Mouse (Mus musculus) MEL (cell line): ENCODE measurements around the gene Crocc. TPM values are rescaled to one million over a fixed set of nuclear protein-coding genes. Genes with fewer than 3 reads are reported as not detected.
A peak's percentile ranks its signal among the peaks of the same experiment; 100 is the strongest.

Source experiments
- DNase-seq: peaks from one replicate; pipeline ENCODE4 v3.0.0; 2011; ENCODE audit warnings: low read depth, low spot score
- H3K27ac ChIP-seq: 2 replicates; pipeline ENCODE4 v1.5.1; 2012; ENCODE audit warnings: low read depth, mild to moderate bottlenecking, control low read depth, low read length, moderate library complexity; ENCODE audit not compliant: control insufficient read depth
- H3K27me3 ChIP-seq, 2 experiments: fragments of 150-350 bp in 1 of 2; sonication (generic) in 1 of 2; 2 replicates each; pipeline ENCODE4 v1.6.1; 2012; ENCODE audit warnings: low read length in 2 of 2, mild to moderate bottlenecking in 2 of 2, improper control_type of control experiment in 1 of 2, moderate library complexity in 1 of 2; ENCODE audit not compliant: insufficient read depth in 2 of 2, control insufficient read depth in 1 of 2
- H3K36me3 ChIP-seq, 2 experiments: 2 replicates each; pipeline ENCODE4 v1.6.1; 2012 to 2014; ENCODE audit warnings: low read length in 2 of 2, improper control_type of control experiment in 1 of 2, inconsistent platforms in 1 of 2, mild to moderate bottlenecking in 1 of 2; ENCODE audit not compliant: insufficient read depth in 2 of 2, control insufficient read depth in 1 of 2
- H3K4me1 ChIP-seq, 2 experiments: fragments of 150-350 bp in 1 of 2; sonication (generic) in 1 of 2; 2 replicates each; pipeline ENCODE4 v1.6.1; 2012; ENCODE audit warnings: low read length in 2 of 2, improper control_type of control experiment in 1 of 2, mild to moderate bottlenecking in 1 of 2; ENCODE audit not compliant: insufficient read depth in 2 of 2, control insufficient read depth in 1 of 2
- H3K4me3 ChIP-seq, 2 experiments: fragments of 150-350 bp in 1 of 2; sonication (generic) in 1 of 2; 2 replicates each; pipeline ENCODE4 v1.5.1; 2012; ENCODE audit warnings: low read depth in 2 of 2, low read length in 2 of 2, mild to moderate bottlenecking in 2 of 2, moderate library complexity in 2 of 2, control low read depth in 1 of 2, improper control_type of control experiment in 1 of 2; ENCODE audit not compliant: control insufficient read depth in 1 of 2, insufficient read depth in 1 of 2
- H3K79me2 ChIP-seq: 2 replicates; pipeline ENCODE4 v1.6.1; 2012; ENCODE audit warnings: mild to moderate bottlenecking, low read length, moderate library complexity; ENCODE audit not compliant: control insufficient read depth, poor library complexity, insufficient read depth
- H3K9ac ChIP-seq: 2 replicates; pipeline ENCODE4 v1.6.1; 2012; ENCODE audit warnings: low read depth, mild to moderate bottlenecking, control low read depth, low read length, moderate library complexity; ENCODE audit not compliant: control insufficient read depth, poor library complexity, severe bottlenecking
- H3K9me3 ChIP-seq: fragments of 150-350 bp; sonication (generic); replicated peaks from 2 replicates; pipeline ENCODE4 v1.6.1; 2012; ENCODE audit warnings: mild to moderate bottlenecking, low read length, improper control_type of control experiment, moderate library complexity; ENCODE audit not compliant: insufficient read depth
- CHD1 ChIP-seq: IDR thresholded peaks from 2 replicates; pipeline ENCODE4 v1.6.1; 2012; ENCODE audit warnings: low read depth, mild to moderate bottlenecking, inconsistent platforms, low read length, improper control_type of control experiment
- CHD2 ChIP-seq: IDR thresholded peaks from 2 replicates; pipeline ENCODE4 v1.6.1; 2011; ENCODE audit warnings: low read length, improper control_type of control experiment
- CTCF ChIP-seq, 3 experiments: IDR thresholded peaks in 2 of 3; conservative IDR thresholded peaks in 1 of 3; 2 replicates each; pipeline ENCODE4 v1.5.1; 2011 to 2012; ENCODE audit warnings: low read length in 3 of 3, low read depth in 2 of 3, mild to moderate bottlenecking in 2 of 3, improper control_type of control experiment in 1 of 3, inconsistent platforms in 1 of 3, mixed read lengths in 1 of 3, moderate library complexity in 1 of 3; ENCODE audit not compliant: control insufficient read depth in 1 of 3, insufficient read depth in 1 of 3, poor library complexity in 1 of 3, severe bottlenecking in 1 of 3
- E2F4 ChIP-seq: IDR thresholded peaks from 2 replicates; pipeline ENCODE4 v1.6.1; 2011; ENCODE audit warnings: low read depth, low read length, improper control_type of control experiment, borderline replicate concordance
- ELF1 ChIP-seq: IDR thresholded peaks from 2 replicates; pipeline ENCODE4 v1.6.1; 2014; ENCODE audit warnings: low read depth, mild to moderate bottlenecking, inconsistent platforms, low read length, improper control_type of control experiment, moderate library complexity
- HCFC1 ChIP-seq: IDR thresholded peaks from 2 replicates; pipeline ENCODE4 v1.6.1; 2012; ENCODE audit warnings: low read depth, mild to moderate bottlenecking, inconsistent platforms, low read length, improper control_type of control experiment, moderate library complexity
- MAZ ChIP-seq: IDR thresholded peaks from 2 replicates; pipeline ENCODE4 v1.6.1; 2012; ENCODE audit warnings: low read depth, mild to moderate bottlenecking, inconsistent platforms, low read length, improper control_type of control experiment
- MEF2A ChIP-seq: IDR thresholded peaks from 2 replicates; pipeline ENCODE4 v1.6.1; 2014; ENCODE audit warnings: low read depth, mild to moderate bottlenecking, inconsistent platforms, low read length, improper control_type of control experiment; ENCODE audit not compliant: poor library complexity, insufficient replicate concordance, severe bottlenecking; ENCODE audit errors: extremely low read depth
- MYC ChIP-seq: IDR thresholded peaks from 2 replicates; pipeline ENCODE4 v1.6.1; 2011; ENCODE audit warnings: low read depth, mild to moderate bottlenecking, low read length, improper control_type of control experiment, moderate library complexity
- NELFE ChIP-seq: IDR thresholded peaks from 2 replicates; pipeline ENCODE4 v1.6.1; 2011; ENCODE audit warnings: low read depth, low read length, improper control_type of control experiment
- NRF1 ChIP-seq: IDR thresholded peaks from 2 replicates; pipeline ENCODE4 v1.6.1; 2014; ENCODE audit warnings: low read depth, mild to moderate bottlenecking, inconsistent platforms, low read length, improper control_type of control experiment, moderate library complexity; ENCODE audit not compliant: poor library complexity, insufficient read depth, severe bottlenecking
- POLR2A ChIP-seq, 2 experiments: IDR thresholded peaks; 2 replicates each; pipeline ENCODE4 v1.6.1; 2011 to 2012; ENCODE audit warnings: low read length in 2 of 2, mild to moderate bottlenecking in 2 of 2, control low read depth in 1 of 2, improper control_type of control experiment in 1 of 2, low read depth in 1 of 2, moderate library complexity in 1 of 2; ENCODE audit not compliant: control insufficient read depth in 1 of 2, insufficient read depth in 1 of 2, poor library complexity in 1 of 2
- RAD21 ChIP-seq: IDR thresholded peaks from 2 replicates; pipeline ENCODE4 v1.6.1; 2011; ENCODE audit warnings: mild to moderate bottlenecking, low read depth, low read length, improper control_type of control experiment
- SIN3A ChIP-seq: IDR thresholded peaks from 2 replicates; pipeline ENCODE4 v1.6.1; 2012; ENCODE audit warnings: low read length, improper control_type of control experiment, inconsistent platforms
- SMC3 ChIP-seq: IDR thresholded peaks from 2 replicates; pipeline ENCODE4 v1.6.1; 2011; ENCODE audit warnings: low read depth, low read length, improper control_type of control experiment
- TCF12 ChIP-seq: IDR thresholded peaks from 2 replicates; pipeline ENCODE4 v1.6.1; 2014; ENCODE audit warnings: low read depth, mild to moderate bottlenecking, inconsistent platforms, low read length, improper control_type of control experiment, moderate library complexity
- ZKSCAN1 ChIP-seq: IDR thresholded peaks from 2 replicates; pipeline ENCODE4 v1.6.1; 2012; ENCODE audit warnings: low read depth, mild to moderate bottlenecking, inconsistent platforms, low read length, improper control_type of control experiment, moderate library complexity
- ZNF384 ChIP-seq: IDR thresholded peaks from 2 replicates; pipeline ENCODE4 v1.6.1; 2012; ENCODE audit warnings: low read depth, mild to moderate bottlenecking, inconsistent platforms, low read length, improper control_type of control experiment
- polyA plus RNA-seq, 2 experiments: library from polyadenylated mRNA; stranded (reverse) in 1 of 2; unstranded in 1 of 2; fragments of >175 nt in 1 of 2; fragments of >200 nt in 1 of 2; gene quantifications; 2 replicates each; pipeline versions ENCODE4 v1.2.1 to v1.2.4; 2012; ENCODE audit warnings: low replicate concordance in 2 of 2, low read depth in 1 of 2; ENCODE audit not compliant: insufficient read length in 2 of 2, insufficient read depth in 1 of 2, missing spikeins in 1 of 2
- total RNA-seq: library from RNA; depleted of rRNA; stranded (reverse); fragments of 300-350 nt; gene quantifications from 2 replicates; pipeline ENCODE4 v1.2.3, GENCODE M21; 2012; rRNA removed

The Crocc gene
- total RNA-seq: 0.77 and 0.92 TPM in 2 replicates
- polyA plus RNA-seq: 1 to 10 TPM in 1 of 2 experiments, not detected in 1; 3.6 TPM

DNA sequence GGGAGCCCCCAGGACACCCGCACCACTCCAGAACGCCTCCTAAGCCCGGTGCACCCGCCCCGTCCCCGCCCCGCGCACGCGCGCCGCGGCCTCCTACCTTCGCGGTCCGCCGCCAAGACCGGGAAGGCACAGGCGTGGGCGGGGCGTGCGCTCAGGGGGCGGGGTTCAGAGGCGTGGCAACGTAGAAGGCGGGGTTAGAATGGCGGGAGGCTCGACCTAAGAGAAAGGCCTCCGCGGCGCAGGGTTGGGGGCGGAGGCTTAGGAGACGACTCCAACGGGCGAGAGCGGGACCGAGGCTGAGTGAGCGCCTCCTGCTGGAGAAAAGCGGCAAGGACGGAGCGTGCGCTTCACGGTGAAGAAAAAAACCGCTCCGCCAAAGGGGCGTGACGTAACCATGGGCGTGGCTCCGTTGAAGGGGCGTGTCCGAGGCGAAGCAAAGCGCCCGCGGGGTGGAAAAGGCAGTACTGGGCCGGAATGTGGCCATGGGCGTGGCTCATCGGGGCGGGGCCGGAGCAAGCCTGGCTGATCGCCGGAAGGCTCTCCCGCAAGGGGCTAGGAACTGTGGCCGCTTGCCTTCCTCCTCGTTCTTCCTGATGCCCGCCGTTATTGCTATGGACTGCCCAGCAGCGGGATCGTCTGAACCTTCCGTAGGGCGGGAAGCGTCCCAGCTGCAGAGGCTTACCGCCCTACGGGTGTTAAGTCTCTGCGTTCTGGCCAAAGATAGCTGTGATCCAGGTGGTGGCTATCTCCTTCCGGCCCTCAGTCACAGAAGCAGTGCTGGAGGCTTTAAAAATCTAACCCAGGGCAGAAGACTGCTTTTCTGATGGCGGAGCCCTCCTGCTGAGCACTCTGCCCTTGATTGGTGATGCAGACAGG is at the start of gene Crocc:
Crocc (minus strand) TSS at position 125 of the 876 bp plus-strand sequence.
- Histone ChIP-seq H3K27ac (peak within 1 kb of the TSS; percentile 72), H3K4me3 (peak within 1 kb of the TSS; percentile 65 to 76), H3K9ac (peak within 1 kb of the TSS; percentile 66), H3K4me1 (0 out of 4 replicates have a peak, but pooled peaks cover 0 to 2% of the 10 kb centered on the region in 2 experiments), H3K9me3 (no peaks in the 10 kb centered on the region), H3K79me2 (no peaks in the 10 kb centered on the region), H3K36me3 (0 out of 4 replicates have a peak, but pooled peaks cover 0 to 3% of the 10 kb centered on the region in 2 experiments), H3K27me3 (no peaks in the 10 kb centered on the region)
- DNase-seq: peak; percentile 97
- TF ChIP-seq ZKSCAN1 (no peak), CTCF (IDR thresholded peaks at IDR 0.05 in 2 of 3, conservative IDR thresholded peaks at IDR 0.05 in 1 of 3; ENCODE audit: control insufficient read depth in 1 of 3, insufficient read depth in 1 of 3, low read depth in 2 of 3, low read length in 3 of 3, poor library complexity in 1 of 3, severe bottlenecking in 1 of 3) (peak; percentile 56 to 83 (median 81); a peak in 5 of 6 replicates), ELF1 (0 out of 2 replicates have a peak, but pooled peaks have one; percentile 8), E2F4 (peak; percentile 57; the same call in 1 of the 2 replicates), NELFE (peak; percentile 48; the same call in 1 of the 2 replicates), ZNF384 (peak; percentile 95), SMC3 (peak; percentile 51; the same call in 1 of the 2 replicates), RAD21 (peak; percentile 13; the same call in 1 of the 2 replicates), POLR2A (IDR thresholded peaks at IDR 0.05; ENCODE audit: control insufficient read depth in 1 of 2, insufficient read depth in 1 of 2, low read depth in 1 of 2, low read length in 2 of 2, poor library complexity in 1 of 2) (peak in 1 of 2 experiments; percentile 52; a peak in 1 of 4 replicates), SIN3A (peak; percentile 63), TCF12 (0 out of 2 replicates have a peak, but pooled peaks have one; percentile 10), MEF2A (no peak), NRF1 (peak; percentile 85), CHD1 (no peak), HCFC1 (peak; percentile 65; the same call in 1 of the 2 replicates), CHD2 (no peak), MYC (0 out of 2 replicates have a peak, but pooled peaks have one; percentile 27), MAZ (0 out of 2 replicates have a peak, but pooled peaks have one; percentile 29)
